ENCODE assay signal across 19 mouse cellular contexts in genomic region chr1:36761568-36761967, GRCm38 (mm10). TPM values are rescaled to one million over a fixed set of nuclear protein-coding genes. Genes with fewer than 3 reads are reported as not detected.
DNase-seq lines count a peak whose midpoint lies in the region; ATAC-seq and TF ChIP-seq lines count a peak whose summit lies in the region.
"Had no signal": no experiment of that assay in that cellular context is flagged by ENCODE, and none has a peak within 500 bp of the region (broad histone marks: within the 10 kb centered on the region; RNA-seq: fewer than 3 reads in every experiment).

Gene Zap70, plus strand, starts transcription at chr1:36761798.

- 0 out of 2 replicates have a peak within 1 kb of the TSS, but pooled peaks have one; percentile 4 for H3K9ac ChIP-seq in heart, embryonic 16.5 days (ENCODE audit: low read length)
- H3K9ac ChIP-seq in midbrain, postnatal 0 days (replicated peaks; ENCODE audit: low read length, poor library complexity, severe bottlenecking) = no peak within 1 kb of the TSS
- H3K9ac ChIP-seq: embryonic facial prominence, embryonic 15.5 days; forebrain, embryonic 12.5 days; heart, embryonic 13.5 days; lung, embryonic 15.5 days had no signal

- H3K4me2 ChIP-seq in heart, embryonic 16.5 days (ENCODE audit: low read depth, low read length) = peak within 1 kb of the TSS; percentile 14
- H3K4me2 ChIP-seq in midbrain, postnatal 0 days (ENCODE audit: low read depth, low read length, poor library complexity, severe bottlenecking) = no peak within 1 kb of the TSS
- H3K4me2 ChIP-seq: embryonic facial prominence, embryonic 15.5 days; forebrain, embryonic 12.5 days; heart, embryonic 13.5 days; lung, embryonic 15.5 days had no signal

- peak within 1 kb of the TSS; percentile 9; the same call in 1 of the 2 replicates for H3K4me3 ChIP-seq in heart, embryonic 16.5 days (ENCODE audit: low read length)
- H3K4me3 ChIP-seq in heart, embryonic 10.5 days = no peak within 1 kb of the TSS
- peak within 1 kb of the TSS; percentile 84 for H3K4me3 ChIP-seq in thymus, adult 2 months (ENCODE audit: control insufficient read depth, insufficient read depth, low read length)
- H3K4me3 ChIP-seq in midbrain, postnatal 0 days (ENCODE audit: low read depth, low read length) = no peak within 1 kb of the TSS
- H3K4me3 ChIP-seq: embryonic facial prominence, embryonic 15.5 days; forebrain, embryonic 12.5 days; heart, embryonic 13.5 days; hindbrain, embryonic 10.5 days; lung, embryonic 15.5 days had no signal

- no peak within 1 kb of the TSS; the same call in 1 of the 2 replicates for H3K27ac ChIP-seq in heart, embryonic 16.5 days (ENCODE audit: low read length)
- H3K27ac ChIP-seq in heart, embryonic 10.5 days = no peak within 1 kb of the TSS
- H3K27ac ChIP-seq in thymus, adult 2 months (ENCODE audit: control insufficient read depth, insufficient read depth, low read length) = peak within 1 kb of the TSS; percentile 92
- H3K27ac ChIP-seq in midbrain, postnatal 0 days (ENCODE audit: low read depth, low read length) = no peak within 1 kb of the TSS
- H3K27ac ChIP-seq: embryonic facial prominence, embryonic 15.5 days; forebrain, embryonic 12.5 days; heart, embryonic 13.5 days; hindbrain, embryonic 10.5 days; lung, embryonic 15.5 days had no signal

- TF ChIP-seq CTCF in thymus, adult 2 months (IDR thresholded peaks at IDR 0.05; ENCODE audit: borderline replicate concordance, control insufficient read depth, extremely low read depth, insufficient read depth, low read length, poor library complexity) = peak; percentile 46; the same call in 1 of the 2 replicates
- TF ChIP-seq CTCF in midbrain, postnatal 0 days (IDR thresholded peaks at IDR 0.05) = no peak

- DNase-seq in heart, embryonic 10.5 days (ENCODE audit: low spot score) = no peak
- DNase-seq in CD4-positive, CD25-positive, alpha-beta regulatory T cell, adult 2 months (ENCODE audit: low read depth, low spot score) = peak; percentile 93
- peak; percentile 80 for DNase-seq in thymus, adult 2 months
- no peak for DNase-seq in gastrocnemius, adult 8-10 months (ENCODE audit: low spot score in 2 of 2)
- DNase-seq in gastrocnemius, adult 18-20 months (ENCODE audit: low spot score) = no peak
- DNase-seq in midbrain, postnatal 0 days (ENCODE audit: low spot score) = no peak
- DNase-seq: adrenal gland, adult 8-10 months; cerebellum, adult 8-10 months; kidney, postnatal 10 days; liver; right cerebral cortex, adult 18-20 months had no signal

- 75% methylated on average over 11 of the region's 11 CpGs for WGBS in heart, embryonic 16.5 days
- 73% methylated on average over 11 of the region's 11 CpGs for WGBS in heart, embryonic 10.5 days
- WGBS in thymus, adult 2 months = 10% methylated on average over 11 of the region's 11 CpGs
- WGBS in midbrain, postnatal 0 days = 84% methylated on average over 11 of the region's 11 CpGs

- TF ChIP-seq POLR2A in thymus, adult 2 months (IDR thresholded peaks at IDR 0.05; ENCODE audit: control insufficient read depth, extremely low read depth, insufficient read depth, low read length, poor library complexity) = 0 out of 2 replicates have a peak, but pooled peaks have one; percentile 61

- H3K27me3 ChIP-seq in heart, embryonic 16.5 days (ENCODE audit: control insufficient read depth, insufficient read depth, low read length) = no peaks in the 10 kb centered on the region
- H3K27me3 ChIP-seq in heart, embryonic 10.5 days (ENCODE audit: insufficient read depth, poor library complexity, severe bottlenecking) = no peaks in the 10 kb centered on the region
- no peaks in the 10 kb centered on the region for H3K27me3 ChIP-seq in thymus, adult 2 months (ENCODE audit: control insufficient read depth, insufficient read depth, low read length)
- H3K27me3 ChIP-seq in midbrain, postnatal 0 days (ENCODE audit: insufficient read depth, low read length) = no peaks in the 10 kb centered on the region
- H3K27me3 ChIP-seq: embryonic facial prominence, embryonic 15.5 days; forebrain, embryonic 12.5 days; heart, embryonic 13.5 days; lung, embryonic 15.5 days had no signal

- no peaks in the 10 kb centered on the region for H3K9me3 ChIP-seq in heart, embryonic 16.5 days (replicated peaks; ENCODE audit: control insufficient read depth, low read length)
- H3K9me3 ChIP-seq in heart, embryonic 10.5 days = no peaks in the 10 kb centered on the region
- no peaks in the 10 kb centered on the region for H3K9me3 ChIP-seq in midbrain, postnatal 0 days (ENCODE audit: low read length)
- H3K9me3 ChIP-seq: embryonic facial prominence, embryonic 15.5 days; forebrain, embryonic 12.5 days; heart, embryonic 13.5 days; hindbrain, embryonic 10.5 days; lung, embryonic 15.5 days had no signal

- no peaks in the 10 kb centered on the region for H3K36me3 ChIP-seq in heart, embryonic 16.5 days (ENCODE audit: control insufficient read depth, insufficient read depth)
- no peaks in the 10 kb centered on the region for H3K36me3 ChIP-seq in heart, embryonic 10.5 days
- peaks cover 5% of the 10 kb centered on the region; the same call in 1 of the 2 replicates for H3K36me3 ChIP-seq in thymus, adult 2 months (ENCODE audit: control insufficient read depth, insufficient read depth, low read length)
- no peaks in the 10 kb centered on the region for H3K36me3 ChIP-seq in midbrain, postnatal 0 days (ENCODE audit: insufficient read depth, low read length)
- H3K36me3 ChIP-seq: embryonic facial prominence, embryonic 15.5 days; forebrain, embryonic 12.5 days; heart, embryonic 13.5 days; hindbrain, embryonic 10.5 days; lung, embryonic 15.5 days had no signal

- no peak for ATAC-seq in heart, embryonic 16.5 days (replicated peaks; ENCODE audit: extremely low read depth, insufficient read depth, low FRiP score)
- peak; percentile 83 for ATAC-seq in inflammation-experienced regulatory T-cells, adult 6 months
- ATAC-seq in midbrain, postnatal 0 days (ENCODE audit: low FRiP score) = no peak
- ATAC-seq: intestine, embryonic 16.5 days had no signal

- no peaks in the 10 kb centered on the region for H3K4me1 ChIP-seq in heart, embryonic 16.5 days (ENCODE audit: control insufficient read depth, insufficient read depth, low read length)
- peaks cover 8% of the 10 kb centered on the region for H3K4me1 ChIP-seq in heart, embryonic 10.5 days
- H3K4me1 ChIP-seq in thymus, adult 2 months (replicated peaks; ENCODE audit: control insufficient read depth, insufficient read depth, low read length) = peaks cover 57% of the 10 kb centered on the region
- H3K4me1 ChIP-seq in midbrain, postnatal 0 days (ENCODE audit: insufficient read depth, low read length) = no peaks in the 10 kb centered on the region
- H3K4me1 ChIP-seq: forebrain, embryonic 12.5 days; lung, embryonic 15.5 days had no signal

RNA-seq across cellular contexts. Expression of gene Zap70, which starts in this region (rescaled TPM):
- 2.8 and 9.0 TPM in 2 replicates for polyA plus RNA-seq in heart, embryonic 16.5 days (2015; fragmentation: Nextera tagmentation; extraction: Ambion mirVana)
- 0.05 and 0.27 TPM in 2 replicates for polyA plus RNA-seq in heart, embryonic 10.5 days (2016; fragmentation: Nextera tagmentation; extraction: Ambion mirVana)
- polyA plus RNA-seq in inflammation-experienced regulatory T-cells, adult 6 months (2017; shearing (Covaris generic)) = 100 to 1,000 TPM; 241 to 287 (median 257) TPM
- 270 and 289 TPM in 2 replicates for polyA plus RNA-seq in thymus, adult 2 months (2012; rRNA removed)
- total RNA-seq in gastrocnemius, adult 8-10 months (2022) = under 1 TPM in 2 of 4 experiments, not detected in 2; 0.27 to 0.31 TPM
- total RNA-seq in gastrocnemius, adult 18-20 months (2021) = under 1 TPM; 0.19 to 0.73 TPM
- 2.2 and 3.3 TPM in 2 replicates for total RNA-seq in midbrain, postnatal 0 days (2014; rRNA removed)
- 2.4 and 2.6 TPM in 2 replicates for polyA plus RNA-seq in midbrain, postnatal 0 days (2015; fragmentation: Nextera tagmentation; extraction: Ambion mirVana)

Comparison
In these comparisons a context has a peak if more than half of its experiments do, and no peak if none do; other contexts are left out.
1. RNA of gene Zap70 (polyA plus RNA-seq): 270 to 289 TPM in thymus, adult 2 months and 241 to 287 TPM in inflammation-experienced regulatory T-cells, adult 6 months; 2.8 to 9.0 TPM in heart, embryonic 16.5 days, 2.4 to 2.6 TPM in midbrain, postnatal 0 days and 0.05 to 0.27 TPM in heart, embryonic 10.5 days; every median in the first group is over 10 times any median in the second.
2. H3K4me3 ChIP-seq: peak in heart, embryonic 16.5 days (single experiment) and thymus, adult 2 months (single experiment); none in heart, embryonic 10.5 days (single experiment) and midbrain, postnatal 0 days (single experiment).
3. DNase-seq: peak in CD4-positive, CD25-positive, alpha-beta regulatory T cell, adult 2 months (single experiment) and thymus, adult 2 months (single experiment); none in heart, embryonic 10.5 days (single experiment), gastrocnemius, adult 8-10 months (0 of 2), gastrocnemius, adult 18-20 months (single experiment) and midbrain, postnatal 0 days (single experiment).